Mouse (Mus musculus) liver, embryonic 15.5 days (tissue): ENCODE measurements around the gene Dnajb1. TPM values are rescaled to one million over a fixed set of nuclear protein-coding genes. Genes with fewer than 3 reads are reported as not detected.

Experiments used
- ATAC-seq: fragments of 200-750 bp; cut with Nextera tagmentation; 2 replicates; pipeline ENCODE4 v1.8.0; 2017; ENCODE audit warnings: moderate number of reproducible peaks, mild to moderate bottlenecking, moderate library complexity; ENCODE audit not compliant: insufficient read depth
- H3K27ac ChIP-seq: fragments of 300-500 bp; sonication (generic); replicated peaks from 2 replicates; pipeline ENCODE4 v1.5.1; 2015; ENCODE audit warnings: mild to moderate bottlenecking, inconsistent platforms
- H3K27me3 ChIP-seq: fragments of 300-500 bp; sonication (generic); 2 replicates; pipeline ENCODE4 v1.6.1; 2015; ENCODE audit warnings: mild to moderate bottlenecking, inconsistent platforms
- H3K36me3 ChIP-seq: fragments of 300-500 bp; sonication (generic); replicated peaks from 2 replicates; pipeline ENCODE4 v1.6.1; 2015; ENCODE audit warnings: moderate library complexity, mild to moderate bottlenecking, inconsistent platforms
- H3K4me1 ChIP-seq: fragments of 300-500 bp; sonication (generic); replicated peaks from 2 replicates; pipeline ENCODE4 v1.6.1; 2015; ENCODE audit warnings: inconsistent platforms
- H3K4me2 ChIP-seq: fragments of 300-500 bp; sonication (generic); 2 replicates; pipeline ENCODE4 v1.6.1; 2015; ENCODE audit warnings: moderate library complexity, mild to moderate bottlenecking, inconsistent platforms
- H3K4me3 ChIP-seq: fragments of 300-500 bp; sonication (generic); replicated peaks from 2 replicates; pipeline ENCODE4 v1.5.1; 2015; ENCODE audit warnings: mild to moderate bottlenecking, inconsistent platforms
- H3K9ac ChIP-seq: fragments of 300-500 bp; sonication (generic); 2 replicates; pipeline ENCODE4 v1.6.1; 2015; ENCODE audit warnings: moderate library complexity, mild to moderate bottlenecking, inconsistent platforms
- H3K9me3 ChIP-seq: fragments of 300-500 bp; sonication (generic); replicated peaks from 2 replicates; pipeline ENCODE4 v1.6.1; 2016; ENCODE audit warnings: inconsistent platforms
- WGBS: fragments of 180-500 bp; shearing (Covaris S2); methylation state at CpG from one replicate; pipeline ENCODE4 v1.1.7; 2015; ENCODE audit warnings: mixed read lengths; ENCODE audit not compliant: insufficient replicate concordance; 5-methylcytosine and 5-hydroxymethylcytosine counted together
- polyA plus RNA-seq: library from polyadenylated mRNA; unstranded; fragments of >200 nt; fragmentation: Nextera tagmentation; extraction: Ambion mirVana; gene quantifications from 2 replicates; pipeline ENCODE4 v1.2.1, GENCODE M21; 2015

The Dnajb1 gene
- polyA plus RNA-seq, 1 experiment from 2014 or later, result 52.7 TPM

DNA sequence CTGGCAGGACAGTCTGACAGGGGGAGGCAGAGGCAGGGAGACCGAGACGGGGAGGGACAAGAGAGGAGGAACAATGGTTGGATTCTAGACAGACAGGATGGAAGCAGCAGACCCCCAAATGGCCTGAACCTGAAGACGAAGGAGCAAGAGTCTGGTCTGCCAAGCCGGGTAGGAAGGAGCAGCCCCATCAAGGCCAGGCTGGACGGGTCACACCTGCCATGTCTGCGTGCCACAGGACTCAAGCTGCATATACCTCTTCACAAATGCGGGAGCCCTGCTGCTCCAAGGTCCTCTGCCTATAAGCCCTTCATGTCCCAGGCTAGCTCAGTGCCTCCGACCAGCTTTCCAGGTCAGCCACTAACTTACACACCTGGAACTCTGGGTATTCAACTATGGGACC is 28.3 kb upstream of the Dnajb1 start:
- Histone ChIP-seq H3K4me3 (no peak overlapping the region), H3K9ac (no peak overlapping the region), H3K9me3 (no peaks in the 10 kb centered on the region), H3K4me1 (peaks cover 50% of the 10 kb centered on the region), H3K27ac (no peak overlapping the region), H3K4me2 (no peak overlapping the region), H3K36me3 (peaks cover 13% of the 10 kb centered on the region), H3K27me3 (no peaks in the 10 kb centered on the region)
- no peak for ATAC-seq
- WGBS, result 81% methylated on average over 8 of the region's 8 CpGs

GRCm38 (mm10) chr8:83580826-83581225 is 27.2 kb upstream of the Dnajb1 start:
- WGBS, result 82% methylated on average over 8 of the region's 8 CpGs
- H3K4me1 ChIP-seq, result peaks cover 59% of the 10 kb centered on the region
- no peaks in the 10 kb centered on the region for H3K27me3 ChIP-seq
- H3K27ac ChIP-seq, result no peak overlapping the region
- H3K4me3 ChIP-seq, result no peak overlapping the region
- ATAC-seq, result no peak
- no peak overlapping the region for H3K4me2 ChIP-seq
- no peak overlapping the region for H3K9ac ChIP-seq
- H3K36me3 ChIP-seq, result peaks cover 16% of the 10 kb centered on the region
- H3K9me3 ChIP-seq, result no peaks in the 10 kb centered on the region

GRCm38 (mm10) chr8:83582226-83582625 is 25.8 kb upstream of the Dnajb1 start:
- Histone ChIP-seq H3K27me3 (no peaks in the 10 kb centered on the region), H3K4me1 (peaks cover 54% of the 10 kb centered on the region), H3K4me2 (no peak overlapping the region), H3K9ac (no peak overlapping the region), H3K4me3 (no peak overlapping the region), H3K27ac (no peak overlapping the region), H3K9me3 (no peaks in the 10 kb centered on the region), H3K36me3 (peaks cover 19% of the 10 kb centered on the region)
- ATAC-seq, result no peak
- WGBS, result 84% methylated on average over 8 of the region's 8 CpGs

GRCm38 (mm10) chr8:83583236-83583635 is 24.8 kb upstream of the Dnajb1 start:
- Histone ChIP-seq H3K4me1 (peaks cover 56% of the 10 kb centered on the region), H3K9ac (no peak overlapping the region), H3K36me3 (peaks cover 24% of the 10 kb centered on the region), H3K9me3 (no peaks in the 10 kb centered on the region), H3K27me3 (no peaks in the 10 kb centered on the region), H3K4me2 (no peak overlapping the region), H3K27ac (no peak overlapping the region), H3K4me3 (no peak overlapping the region)
- 85% methylated on average over 15 of the region's 15 CpGs for WGBS
- ATAC-seq, result no peak

- peak overlapping the region; percentile 34; the same call in 1 of the 2 replicates for H3K27ac ChIP-seq
- no peaks in the 10 kb centered on the region for H3K9me3 ChIP-seq
- no peak overlapping the region for H3K9ac ChIP-seq
- H3K36me3 ChIP-seq, result peaks cover 34% of the 10 kb centered on the region
- H3K4me3 ChIP-seq, result no peak overlapping the region
- H3K27me3 ChIP-seq, result no peaks in the 10 kb centered on the region
- WGBS, result 85% methylated on average over 1 of the region's 1 CpGs
- no peak for ATAC-seq
- H3K4me1 ChIP-seq, result peaks cover 58% of the 10 kb centered on the region
- H3K4me2 ChIP-seq, result no peak overlapping the region
Observed at GRCm38 (mm10) chr8:83584771-83585170, 23.2 kb upstream of the Dnajb1 start.

- WGBS, result 71% methylated on average over 3 of the region's 3 CpGs
- peak overlapping the region; percentile 58 for H3K27ac ChIP-seq
- no peak overlapping the region for H3K9ac ChIP-seq
- no peak overlapping the region for H3K4me2 ChIP-seq
- no peaks in the 10 kb centered on the region for H3K27me3 ChIP-seq
- H3K4me1 ChIP-seq, result peaks cover 62% of the 10 kb centered on the region
- ATAC-seq, result peak; percentile 29
- H3K36me3 ChIP-seq, result peaks cover 38% of the 10 kb centered on the region
- H3K9me3 ChIP-seq, result no peaks in the 10 kb centered on the region
- H3K4me3 ChIP-seq, result no peak overlapping the region
Observed at GRCm38 (mm10) chr8:83585333-83585732, 22.7 kb upstream of the Dnajb1 start.

DNA sequence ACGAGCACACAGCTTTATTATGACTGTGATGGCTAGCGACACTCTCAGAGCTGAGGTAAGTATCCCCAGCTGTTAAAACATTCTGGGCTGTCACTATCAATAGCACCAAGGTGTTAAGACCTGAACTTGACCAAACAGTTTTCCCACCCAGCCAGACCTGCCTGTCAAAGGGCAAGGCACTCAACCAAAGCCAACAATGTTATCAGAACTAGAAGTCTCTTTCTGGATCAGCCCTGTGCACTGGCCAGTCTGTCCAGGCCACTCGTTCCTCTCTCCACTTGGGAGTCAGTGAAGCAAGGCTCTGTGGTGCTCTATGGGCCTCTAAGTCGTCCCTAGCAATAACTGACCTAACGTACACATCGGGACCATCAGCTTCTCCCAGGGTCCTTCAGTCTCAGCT is 20.3 kb upstream of the Dnajb1 start:
- no peaks in the 10 kb centered on the region for H3K27me3 ChIP-seq
- no peak overlapping the region for H3K4me3 ChIP-seq
- H3K36me3 ChIP-seq, result peaks cover 46% of the 10 kb centered on the region
- no peak for ATAC-seq
- no peak overlapping the region for H3K4me2 ChIP-seq
- H3K9ac ChIP-seq, result no peak overlapping the region
- H3K4me1 ChIP-seq, result peaks cover 70% of the 10 kb centered on the region
- no peak overlapping the region for H3K27ac ChIP-seq
- no peaks in the 10 kb centered on the region for H3K9me3 ChIP-seq
- 79% methylated on average over 6 of the region's 6 CpGs for WGBS

GRCm38 (mm10) chr8:83588886-83589285 is 19.1 kb upstream of the Dnajb1 start:
- H3K36me3 ChIP-seq, result peaks cover 40% of the 10 kb centered on the region
- no peak overlapping the region for H3K4me2 ChIP-seq
- no peaks in the 10 kb centered on the region for H3K9me3 ChIP-seq
- no peak overlapping the region for H3K4me3 ChIP-seq
- H3K27ac ChIP-seq, result no peak overlapping the region
- H3K9ac ChIP-seq, result no peak overlapping the region
- WGBS, result 77% methylated on average over 5 of the region's 5 CpGs
- peaks cover 76% of the 10 kb centered on the region for H3K4me1 ChIP-seq
- H3K27me3 ChIP-seq, result no peaks in the 10 kb centered on the region
- ATAC-seq, result no peak

- Histone ChIP-seq H3K9ac (no peak overlapping the region), H3K4me3 (no peak overlapping the region), H3K36me3 (peaks cover 32% of the 10 kb centered on the region), H3K27ac (no peak overlapping the region), H3K27me3 (no peaks in the 10 kb centered on the region), H3K4me1 (peaks cover 73% of the 10 kb centered on the region), H3K4me2 (no peak overlapping the region), H3K9me3 (no peaks in the 10 kb centered on the region)
- ATAC-seq, result no peak
- 80% methylated on average over 7 of the region's 7 CpGs for WGBS
Observed at GRCm38 (mm10) chr8:83590488-83591023, 17.4 kb upstream of the Dnajb1 start.

DNA sequence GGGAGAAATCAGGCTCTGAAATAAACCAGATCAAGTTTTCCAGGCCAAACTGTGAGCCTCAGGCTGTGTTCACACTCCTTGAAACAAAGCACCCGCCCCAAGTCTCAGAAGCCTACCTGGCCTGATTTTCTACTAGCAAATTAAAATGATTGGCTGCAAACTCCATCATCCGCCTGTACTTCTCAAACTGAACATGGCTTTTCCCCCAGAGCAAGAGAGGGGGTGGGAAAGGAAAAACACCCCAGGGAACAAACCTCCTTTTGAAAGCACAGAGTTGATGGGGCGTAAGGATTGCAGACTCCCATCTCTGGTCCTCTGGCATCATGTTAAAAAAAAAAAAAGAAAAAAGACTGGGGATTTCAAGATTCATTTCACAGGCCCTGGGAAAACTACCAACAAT is 15.3 kb upstream of the Dnajb1 start:
- Histone ChIP-seq H3K9me3 (no peaks in the 10 kb centered on the region), H3K4me3 (peak overlapping the region; percentile 72), H3K36me3 (peaks cover 27% of the 10 kb centered on the region), H3K4me2 (peak overlapping the region; percentile 87), H3K27ac (no peak overlapping the region), H3K4me1 (peaks cover 69% of the 10 kb centered on the region), H3K9ac (peak overlapping the region; percentile 77), H3K27me3 (no peaks in the 10 kb centered on the region)
- no peak for ATAC-seq
- WGBS, result 74% methylated on average over 3 of the region's 3 CpGs

DNA sequence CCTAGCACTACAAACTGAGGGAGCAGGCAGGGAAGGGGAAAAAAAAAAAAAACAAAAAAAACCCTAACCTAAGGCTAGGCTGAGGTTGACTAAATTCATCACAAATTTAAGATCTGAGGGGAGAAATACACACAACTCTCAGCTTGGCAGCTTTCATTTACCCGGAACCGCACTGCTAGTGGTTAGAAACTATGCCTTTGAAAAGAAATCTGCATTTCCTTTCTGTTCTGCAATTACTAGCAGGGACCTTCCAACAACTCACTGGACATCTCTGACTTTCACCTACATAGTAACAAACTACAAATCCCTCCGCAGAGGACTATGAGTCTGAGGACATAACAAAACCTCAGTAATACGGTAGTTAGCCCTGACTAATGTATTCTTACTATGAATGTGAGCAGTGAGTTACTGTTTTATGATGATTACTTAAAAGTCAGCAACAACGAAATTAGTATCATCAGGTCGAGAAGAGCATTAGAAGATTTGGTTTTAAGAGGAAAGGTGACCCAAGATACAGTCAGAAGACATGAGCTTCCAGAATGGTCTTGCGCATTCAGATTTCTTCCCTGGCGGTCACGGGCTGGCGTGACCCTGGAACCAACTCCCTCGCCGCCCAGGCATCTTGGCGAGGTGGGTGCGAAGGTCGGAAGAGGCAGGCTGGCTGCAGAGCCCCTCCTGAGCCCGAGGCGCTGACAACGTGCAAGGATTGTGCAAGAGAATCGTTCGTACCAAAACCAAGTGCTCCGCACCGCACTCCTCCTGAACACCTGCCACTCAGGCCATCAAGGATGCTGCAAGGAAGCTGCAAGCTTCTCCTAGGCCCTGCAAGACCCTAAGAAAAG is 14.4 kb upstream of the Dnajb1 start:
- peak; percentile 19 for ATAC-seq
- no peaks in the 10 kb centered on the region for H3K27me3 ChIP-seq
- peak overlapping the region; percentile 89 for H3K27ac ChIP-seq
- peak overlapping the region; percentile 87 for H3K4me2 ChIP-seq
- peak overlapping the region; percentile 77 for H3K9ac ChIP-seq
- 3% methylated on average over 22 of the region's 22 CpGs for WGBS
- peaks cover 19% of the 10 kb centered on the region for H3K36me3 ChIP-seq
- H3K9me3 ChIP-seq, result no peaks in the 10 kb centered on the region
- H3K4me1 ChIP-seq, result peaks cover 68% of the 10 kb centered on the region
- peak overlapping the region; percentile 72 for H3K4me3 ChIP-seq
